Mouse (Mus musculus): ENCODE results near the gene Arrb2. TPM values are rescaled to one million over a fixed set of nuclear protein-coding genes. Genes with fewer than 3 reads are reported as not detected.

Arrb2 gene
- polyA plus RNA-seq, 1 experiment: 202 TPM

GRCm38 (mm10) chr11:70465824-70466223 lies 33.4 kb downstream of the Arrb2 start:
- no peak for TF ChIP-seq GATA1 (IDR thresholded peaks at IDR 0.05; ENCODE audit: low read length)

- no peak for TF ChIP-seq GATA1 (IDR thresholded peaks at IDR 0.05; ENCODE audit: low read length)
Observed at GRCm38 (mm10) chr11:70467902-70468619, 35.6 kb downstream of the Arrb2 start.

- TF ChIP-seq GATA1 (IDR thresholded peaks at IDR 0.05; ENCODE audit: low read length): no peak
Observed at GRCm38 (mm10) chr11:70469764-70470163, 37.3 kb downstream of the Arrb2 start.

GRCm38 (mm10) chr11:70472716-70473115 lies 40.3 kb downstream of the Arrb2 start:
- TF ChIP-seq GATA1 (IDR thresholded peaks at IDR 0.05; ENCODE audit: low read length): no peak

- TF ChIP-seq GATA1 (IDR thresholded peaks at IDR 0.05; ENCODE audit: low read length): no peak
Observed at GRCm38 (mm10) chr11:70474872-70475534, 42.6 kb downstream of the Arrb2 start.

GRCm38 (mm10) chr11:70485498-70485897 lies 53.1 kb downstream of the Arrb2 start:
- no peak for TF ChIP-seq GATA1 (IDR thresholded peaks at IDR 0.05; ENCODE audit: low read length)

- TF ChIP-seq GATA1 (IDR thresholded peaks at IDR 0.05; ENCODE audit: low read length): no peak
Observed at GRCm38 (mm10) chr11:70487816-70488215, 55.4 kb downstream of the Arrb2 start.

- no peak for TF ChIP-seq GATA1 (IDR thresholded peaks at IDR 0.05; ENCODE audit: low read length)
Observed at GRCm38 (mm10) chr11:70489138-70489537, 56.7 kb downstream of the Arrb2 start.

GRCm38 (mm10) chr11:70489684-70490083 lies 57.2 kb downstream of the Arrb2 start:
- no peak for TF ChIP-seq GATA1 (IDR thresholded peaks at IDR 0.05; ENCODE audit: low read length)

Other genes starting within 250 kb of the Arrb2 start
- not detected in 2 replicates for gene Slc16a11, start 219.9 kb upstream of the Arrb2 start, polyA plus RNA-seq (2012)
- gene Slc16a13, start 211.6 kb upstream of the Arrb2 start, polyA plus RNA-seq (2012): 9.2 and 12.0 TPM in 2 replicates
- not detected in 2 replicates for gene Bcl6b, start 202.8 kb upstream of the Arrb2 start, polyA plus RNA-seq (2012)
- 88.8 and 123 TPM in 2 replicates for gene 0610010K14Rik, start 194.7 kb upstream of the Arrb2 start, polyA plus RNA-seq (2012)
- gene Gm21988, start 192.8 kb upstream of the Arrb2 start, polyA plus RNA-seq (2012): 3.5 and 4.8 TPM in 2 replicates
- gene Rnasek, start 192.8 kb upstream of the Arrb2 start, polyA plus RNA-seq (2012): 142 and 145 TPM in 2 replicates
- gene Alox12, start 177.3 kb upstream of the Arrb2 start, polyA plus RNA-seq (2012): not detected in 2 replicates
- gene Alox12e, start 110.0 kb upstream of the Arrb2 start, polyA plus RNA-seq (2012): not detected in 2 replicates
- gene Alox15, start 80.6 kb upstream of the Arrb2 start, polyA plus RNA-seq (2012): not detected in 2 replicates
- 97.1 and 115 TPM in 2 replicates for gene Pelp1, start 22.6 kb upstream of the Arrb2 start, polyA plus RNA-seq (2012)
- 13.3 and 29.5 TPM in 2 replicates for gene Med11, start 19.3 kb downstream of the Arrb2 start, polyA plus RNA-seq (2012)
- not detected in 2 replicates for gene Zmynd15, start 26.8 kb downstream of the Arrb2 start, polyA plus RNA-seq (2012)
- gene Cxcl16, start 27.3 kb downstream of the Arrb2 start, polyA plus RNA-seq (2012): not detected in 2 replicates
- gene Tm4sf5, start 72.6 kb downstream of the Arrb2 start, polyA plus RNA-seq (2012): not detected in 2 replicates
- not detected in 2 replicates for gene Vmo1, start 82.0 kb downstream of the Arrb2 start, polyA plus RNA-seq (2012)
- not detected in 2 replicates for gene Gltpd2, start 86.6 kb downstream of the Arrb2 start, polyA plus RNA-seq (2012)
- gene Psmb6, start 92.7 kb downstream of the Arrb2 start, polyA plus RNA-seq (2012): 201 and 213 TPM in 2 replicates
- not detected in 2 replicates for gene Gm40193, start 100.3 kb downstream of the Arrb2 start, polyA plus RNA-seq (2012)
- 0.02 and 0.04 TPM in 2 replicates for gene Pld2, start 107.4 kb downstream of the Arrb2 start, polyA plus RNA-seq (2012)
- gene Mink1, start 130.2 kb downstream of the Arrb2 start, polyA plus RNA-seq (2012): 99.2 and 116 TPM in 2 replicates
- not detected in 2 replicates for gene 4930544D05Rik, start 183.2 kb downstream of the Arrb2 start, polyA plus RNA-seq (2012)
- not detected in 2 replicates for gene Chrne, start 186.6 kb downstream of the Arrb2 start, polyA plus RNA-seq (2012)
- gene Gp1ba, start 206.5 kb downstream of the Arrb2 start, polyA plus RNA-seq (2012): 30.8 and 34.3 TPM in 2 replicates
- 82.3 and 110 TPM in 2 replicates for gene Rnf167, start 214.6 kb downstream of the Arrb2 start, polyA plus RNA-seq (2012)
- 98.8 and 132 TPM in 2 replicates for gene Slc25a11, start 214.8 kb downstream of the Arrb2 start, polyA plus RNA-seq (2012)
- 4,535 and 5,925 TPM in 2 replicates for gene Pfn1, start 222.0 kb downstream of the Arrb2 start, polyA plus RNA-seq (2012)
- gene Eno3, start 224.6 kb downstream of the Arrb2 start, polyA plus RNA-seq (2012): 3.4 and 6.5 TPM in 2 replicates
- 207 and 222 TPM in 2 replicates for gene Spag7, start 236.8 kb downstream of the Arrb2 start, polyA plus RNA-seq (2012)